Mouse (Mus musculus) lung, adult 2 months (tissue): ENCODE results near the gene Rpl7a. TPM values are rescaled to one million over a fixed set of nuclear protein-coding genes. Genes with fewer than 3 reads are reported as not detected.
A peak's percentile ranks its signal among the peaks of the same experiment; 100 is the strongest.

ENCODE experiments used
- DNase-seq: peaks from one replicate; pipeline ENCODE4 v3.0.0; 2022
- H3K4me1 ChIP-seq: fragments of 200-500 bp; 2 replicates; pipeline ENCODE4 v1.6.1; 2011; ENCODE audit warnings: low read length; ENCODE audit not compliant: control insufficient read depth, insufficient read depth
- H3K4me3 ChIP-seq: fragments of 200-500 bp; replicated peaks from 2 replicates; pipeline ENCODE3; 2011; ENCODE audit warnings: low read depth, mild to moderate bottlenecking, control low read depth, low read length; ENCODE audit errors: extremely low read depth
- CTCF ChIP-seq: fragments of 200-500 bp; IDR thresholded peaks from 2 replicates; pipeline ENCODE4 v1.5.1; 2011; ENCODE audit warnings: mild to moderate bottlenecking, low read length, control low read depth; ENCODE audit not compliant: insufficient read depth
- POLR2A ChIP-seq: fragments of 200-500 bp; IDR thresholded peaks from 2 replicates; pipeline ENCODE4 v1.6.1; 2011; ENCODE audit warnings: low read depth, mild to moderate bottlenecking, control low read depth, low read length, borderline replicate concordance; ENCODE audit errors: extremely low read depth
- WGBS: fragments of 180-500 bp; shearing (Covaris S2); methylation state at CpG from one replicate; pipeline ENCODE4 v1.1.7; 2018; 5-methylcytosine and 5-hydroxymethylcytosine counted together
- polyA plus RNA-seq: library from polyadenylated mRNA; depleted of rRNA; stranded (reverse); fragments of >200 nt; gene quantifications from 2 replicates; pipeline ENCODE4 v1.2.3, GENCODE M21; 2012

The Rpl7a gene
- polyA plus RNA-seq, 1 experiment, result 458 TPM

GRCm38 (mm10) chr2:26930390-26930789 is 19.8 kb downstream of the Rpl7a start:
- 12% methylated on average over 1 of the region's 1 CpGs for WGBS
- Histone ChIP-seq H3K4me3 (no peak overlapping the region), H3K4me1 (peaks cover 10% of the 10 kb centered on the region)
- DNase-seq, result peak; percentile 49
- TF ChIP-seq CTCF (peak; percentile 28; the same call in 1 of the 2 replicates), POLR2A (no peak)

- Histone ChIP-seq H3K4me3 (peak overlapping the region; percentile 92), H3K4me1 (peaks cover 10% of the 10 kb centered on the region)
- no peak for TF ChIP-seq POLR2A
- TF ChIP-seq CTCF, result no peak
- DNase-seq, result no peak
- under 1% methylated on average over 48 of the region's 49 CpGs for WGBS
Observed at GRCm38 (mm10) chr2:26932473-26933303, 22.1 kb downstream of the Rpl7a start.

DNA sequence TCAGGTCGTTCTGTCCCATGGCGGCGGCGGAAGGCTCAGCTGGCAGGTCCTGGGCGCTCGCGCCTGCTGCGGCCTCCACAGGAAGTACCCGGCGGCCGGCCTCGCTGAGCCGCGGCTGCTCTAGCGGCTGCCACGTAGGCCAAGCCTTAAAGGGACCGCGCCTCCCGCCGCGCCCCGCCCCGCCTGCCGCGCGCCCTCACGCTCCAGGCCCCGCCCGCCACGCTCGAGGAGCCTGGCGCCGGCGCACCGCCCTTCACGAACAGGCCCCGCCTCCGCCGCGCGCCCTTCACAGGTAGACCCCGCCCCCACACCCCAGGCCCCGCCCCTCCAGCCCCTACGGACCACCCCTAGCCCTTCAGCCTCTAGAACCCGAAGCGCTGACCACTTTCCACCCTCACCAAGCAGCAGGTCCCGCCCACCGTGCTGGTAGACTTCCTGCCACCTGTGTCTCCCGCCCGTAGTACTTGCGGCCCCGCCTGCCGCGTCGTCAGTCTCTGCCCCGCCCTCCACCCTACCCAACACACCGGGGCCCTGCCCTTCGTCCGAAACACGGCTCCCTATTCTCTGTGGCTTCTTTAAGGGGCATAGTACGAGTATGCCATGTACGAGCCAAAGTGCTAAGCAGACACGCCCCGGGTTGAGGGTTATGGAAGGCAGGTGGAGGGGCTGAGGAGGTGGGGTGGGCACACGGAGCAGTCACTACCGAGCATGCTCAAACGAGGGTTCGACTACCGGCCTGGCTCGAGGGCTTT is 22.9 kb downstream of the Rpl7a start, which contains the start of the genes Surf4 and Stkld1:
Gene Surf4 (minus strand): TSS at position 625 of the 752 bp plus-strand sequence.
Gene Stkld1 (plus strand): TSS at position 744 of the 752 bp plus-strand sequence.
- WGBS, result 1% methylated on average over 68 of the region's 70 CpGs
- peak; percentile 91 for DNase-seq
- TF ChIP-seq POLR2A (peak; percentile 76), CTCF (no peak)

GRCm38 (mm10) chr2:26935286-26935685 is 24.7 kb downstream of the Rpl7a start:
- DNase-seq, result no peak
- no peak overlapping the region for H3K4me3 ChIP-seq
- TF ChIP-seq POLR2A (no peak), CTCF (no peak)
- peaks cover 8% of the 10 kb centered on the region for H3K4me1 ChIP-seq
- 74% methylated on average over 2 of the region's 2 CpGs for WGBS

More for the DNA sequence above, 22.9 kb downstream of the Rpl7a start, which contains the start of the genes Surf4 and Stkld1:
- Histone ChIP-seq H3K4me1 (peaks cover 8% of the 10 kb centered on the region), H3K4me3 (peak within 1 kb of the TSS; percentile 92)

DNA sequence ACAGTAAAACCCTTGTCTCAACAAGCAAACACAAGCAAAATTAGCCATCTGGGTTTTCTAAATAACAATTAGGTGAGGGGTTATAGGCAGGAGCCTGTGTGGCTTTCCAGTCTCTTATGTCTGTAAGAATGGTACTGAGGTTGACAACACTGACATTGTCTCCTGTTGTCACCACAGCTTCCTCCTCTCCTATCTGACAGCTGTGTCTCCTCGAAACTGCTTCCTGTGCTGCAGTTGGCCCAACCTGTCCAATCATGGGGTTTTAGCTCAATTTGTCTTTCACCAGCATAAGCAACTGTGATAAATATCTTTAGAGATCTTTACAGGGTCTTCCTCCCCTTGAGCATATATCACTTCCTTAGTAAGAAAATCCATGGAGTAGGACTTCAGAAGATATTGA is 25.9 kb downstream of the Rpl7a start:
- TF ChIP-seq POLR2A (no peak), CTCF (no peak)
- peaks cover 4% of the 10 kb centered on the region for H3K4me1 ChIP-seq
- 39% methylated on average over 1 of the region's 1 CpGs for WGBS
- no peak for DNase-seq
- no peak overlapping the region for H3K4me3 ChIP-seq

GRCm38 (mm10) chr2:26941539-26941938 is 31.0 kb downstream of the Rpl7a start:
- peak; percentile 23 for DNase-seq
- Histone ChIP-seq H3K4me3 (no peak overlapping the region), H3K4me1 (no peaks in the 10 kb centered on the region)
- 32% methylated on average over 5 of the region's 5 CpGs for WGBS
- TF ChIP-seq POLR2A (no peak), CTCF (0 out of 2 replicates have a peak, but pooled peaks have one; percentile 22)

DNA sequence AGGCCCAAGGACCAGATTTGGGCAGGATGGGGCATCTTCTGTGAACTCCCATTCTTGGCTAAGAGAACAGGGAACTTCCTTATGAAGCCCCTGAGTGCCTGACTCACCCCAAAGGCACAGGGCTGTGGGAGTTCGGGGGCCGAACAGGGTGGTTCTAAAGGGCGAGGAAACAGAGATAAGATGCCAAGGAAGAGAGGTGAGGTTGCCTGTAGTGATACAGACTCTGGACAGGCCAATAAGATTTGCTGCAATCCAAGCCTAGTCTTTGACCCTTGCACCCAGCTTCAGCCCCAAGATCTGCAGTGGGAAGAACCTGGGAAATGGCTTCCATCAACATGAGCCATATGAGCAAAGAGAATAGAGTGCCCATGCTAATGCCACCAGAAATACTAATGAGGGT is 32.7 kb downstream of the Rpl7a start:
- Histone ChIP-seq H3K4me3 (no peak overlapping the region), H3K4me1 (no peaks in the 10 kb centered on the region)
- no peak for DNase-seq
- TF ChIP-seq CTCF (no peak), POLR2A (no peak)
- 83% methylated on average over 3 of the region's 3 CpGs for WGBS

DNA sequence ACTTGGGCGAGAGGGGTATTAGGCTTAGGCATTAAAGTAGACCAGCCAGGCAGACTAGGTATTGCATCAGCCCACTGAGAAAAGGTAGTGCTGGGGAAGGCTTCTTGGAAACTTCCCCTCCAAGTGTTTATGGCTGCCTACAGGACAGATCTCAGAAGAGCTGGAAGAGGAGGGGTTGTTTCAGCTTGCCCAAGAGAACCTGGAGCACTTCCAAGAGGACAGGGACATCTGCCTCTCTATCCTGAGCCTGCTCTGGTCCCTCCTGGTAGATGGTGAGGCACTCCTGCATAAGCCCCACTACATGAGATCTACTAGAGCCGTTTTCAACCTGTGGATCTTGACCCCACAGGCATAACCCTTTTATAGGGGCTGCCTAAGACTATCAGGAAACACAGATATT is 39.8 kb downstream of the Rpl7a start:
- no peaks in the 10 kb centered on the region for H3K4me1 ChIP-seq
- TF ChIP-seq POLR2A (no peak), CTCF (no peak)
- DNase-seq, result no peak
- H3K4me3 ChIP-seq, result no peak overlapping the region
- 89% methylated on average over 2 of the region's 2 CpGs for WGBS

- Histone ChIP-seq H3K4me3 (no peak overlapping the region), H3K4me1 (no peaks in the 10 kb centered on the region)
- DNase-seq, result no peak
- WGBS, result 79% methylated on average over 8 of the region's 8 CpGs
- TF ChIP-seq CTCF (no peak), POLR2A (no peak)
Observed at GRCm38 (mm10) chr2:26951346-26951905, 40.9 kb downstream of the Rpl7a start.
